Mouse (Mus musculus): ENCODE results near the gene Wnk2.

- TF ChIP-seq CTCF (conservative IDR thresholded peaks at IDR 0.05; ENCODE audit: insufficient read depth, insufficient read length, low read depth, low read length) (no peak), POLR2A (IDR thresholded peaks at IDR 0.05; ENCODE audit: low read depth, low read length) (no peak)
Observed at GRCm38 (mm10) chr13:49195651-49196050, 47.8 kb upstream of the Wnk2 start.
